Comparison of ENCODE assay signal across 23 mouse cellular contexts in genomic region chr7:144887672-144888071, GRCm38 (mm10). TPM values are rescaled to one million over a fixed set of nuclear protein-coding genes. Genes with fewer than 3 reads are reported as not detected.
DNase-seq lines count a peak whose midpoint lies in the region; ATAC-seq and TF ChIP-seq lines count a peak whose summit lies in the region.
"Had no signal": no experiment of that assay in that cellular context is flagged by ENCODE, and none has a peak within 500 bp of the region (broad histone marks: within the 10 kb centered on the region; RNA-seq: fewer than 3 reads in every experiment).

No protein-coding gene starts in this region.

- no peak overlapping the region for H3K27ac ChIP-seq in left cerebral cortex, adult 2 months
- no peak overlapping the region for H3K27ac ChIP-seq in MEL (ENCODE audit: control insufficient read depth, low read depth, low read length)
- no peak overlapping the region for H3K27ac ChIP-seq in midbrain, embryonic 13.5 days
- H3K27ac ChIP-seq: embryonic facial prominence, embryonic 10.5 days; forebrain, embryonic 15.5 days; heart, embryonic 13.5 days; midbrain, embryonic 15.5 days had no signal

- WGBS in midbrain, embryonic 13.5 days: 90% methylated on average over 2 of the region's 2 CpGs

- peak; percentile 22 for TF ChIP-seq CTCF in left cerebral cortex, adult 2 months (IDR thresholded peaks at IDR 0.05)
- TF ChIP-seq CTCF in E14TG2a.4 (conservative IDR thresholded peaks at IDR 0.05; ENCODE audit: low read length): peak; percentile 88
- peak; percentile 23 to 44 (median 32); a peak in 4 of 6 replicates for TF ChIP-seq CTCF in MEL (IDR thresholded peaks at IDR 0.05 in 2 of 3, conservative IDR thresholded peaks at IDR 0.05 in 1 of 3; ENCODE audit: control insufficient read depth in 1 of 3, insufficient read depth in 1 of 3, low read depth in 2 of 3, low read length in 3 of 3, poor library complexity in 1 of 3, severe bottlenecking in 1 of 3)

- H3K9ac ChIP-seq in MEL (ENCODE audit: control insufficient read depth, low read depth, low read length, poor library complexity, severe bottlenecking): no peak overlapping the region
- no peak overlapping the region for H3K9ac ChIP-seq in midbrain, embryonic 13.5 days (replicated peaks)
- H3K9ac ChIP-seq: forebrain, embryonic 15.5 days; heart, embryonic 13.5 days; midbrain, embryonic 15.5 days had no signal

- TF ChIP-seq RAD21 in MEL (IDR thresholded peaks at IDR 0.05; ENCODE audit: low read depth, low read length): peak; percentile 46

- H3K4me1 ChIP-seq in E14TG2a.4 (replicated peaks; ENCODE audit: low read depth, low read length) (peaks cover 45% of the 10 kb centered on the region), MEL (ENCODE audit: control insufficient read depth in 1 of 2, insufficient read depth in 2 of 2, low read length in 2 of 2) (no peaks in the 10 kb centered on the region)
- H3K4me1 ChIP-seq in midbrain, embryonic 13.5 days (replicated peaks): 0 out of 2 replicates have a peak, but pooled peaks cover 6% of the 10 kb centered on the region
- H3K4me1 ChIP-seq: midbrain, embryonic 15.5 days had no signal

- peak; percentile 68 for ATAC-seq in megakaryocyte progenitor cell, adult 5-6 weeks (replicated peaks; ENCODE audit: poor library complexity)
- ATAC-seq in midbrain, embryonic 13.5 days: no peak
- ATAC-seq: forebrain, embryonic 15.5 days; hindbrain, embryonic 16.5 days; midbrain, embryonic 15.5 days had no signal

- H3K36me3 ChIP-seq in E14TG2a.4 (ENCODE audit: insufficient read depth, low read length) (no peaks in the 10 kb centered on the region), MEL (ENCODE audit: control insufficient read depth in 1 of 2, insufficient read depth in 2 of 2, low read length in 2 of 2) (no peaks in the 10 kb centered on the region)
- no peaks in the 10 kb centered on the region for H3K36me3 ChIP-seq in midbrain, embryonic 13.5 days
- H3K36me3 ChIP-seq: embryonic facial prominence, embryonic 10.5 days; forebrain, embryonic 15.5 days; heart, embryonic 13.5 days; midbrain, embryonic 15.5 days had no signal

- DNase-seq in left cerebral cortex, adult 2 months (ENCODE audit: extremely low spot score in 1 of 2, low spot score in 2 of 2): no peak
- no peak for DNase-seq in left cerebral cortex, adult 9 months (ENCODE audit: low spot score in 2 of 2)
- DNase-seq in MEL (ENCODE audit: low read depth, low spot score): peak; percentile 35
- DNase-seq in heart, postnatal 25 days (ENCODE audit: low spot score): no peak
- DNase-seq: cerebellum, postnatal 25 days; heart, postnatal 4 days; kidney, adult 9 months; lung, adult 18-20 months; right cerebral cortex, adult 18-20 months had no signal

- no peak overlapping the region for H3K4me3 ChIP-seq in left cerebral cortex, adult 2 months
- H3K4me3 ChIP-seq in E14TG2a.4 (replicated peaks; ENCODE audit: low read length) (no peak overlapping the region), MEL (ENCODE audit: control insufficient read depth in 1 of 2, insufficient read depth in 1 of 2, low read depth in 2 of 2, low read length in 2 of 2) (no peak overlapping the region)
- H3K4me3 ChIP-seq in midbrain, embryonic 13.5 days (replicated peaks): no peak overlapping the region
- H3K4me3 ChIP-seq: embryonic facial prominence, embryonic 10.5 days; erythroblast, embryonic 14.5 days; forebrain, embryonic 15.5 days; heart, embryonic 13.5 days; midbrain, embryonic 15.5 days had no signal

- H3K79me2 ChIP-seq in MEL (ENCODE audit: control insufficient read depth, insufficient read depth, low read length, poor library complexity): no peaks in the 10 kb centered on the region

- H3K9me3 ChIP-seq in E14TG2a.4 (ENCODE audit: low read length) (no peaks in the 10 kb centered on the region), MEL (replicated peaks; ENCODE audit: insufficient read depth, low read length) (no peaks in the 10 kb centered on the region)
- no peaks in the 10 kb centered on the region for H3K9me3 ChIP-seq in midbrain, embryonic 13.5 days
- H3K9me3 ChIP-seq: embryonic facial prominence, embryonic 10.5 days; forebrain, embryonic 15.5 days; heart, embryonic 13.5 days; midbrain, embryonic 15.5 days had no signal

- H3K4me2 ChIP-seq in midbrain, embryonic 13.5 days (replicated peaks): no peak overlapping the region
- H3K4me2 ChIP-seq: forebrain, embryonic 15.5 days; heart, embryonic 13.5 days; midbrain, embryonic 15.5 days had no signal

- no peak for TF ChIP-seq EP300 in MEL (IDR thresholded peaks at IDR 0.05; ENCODE audit: low read depth in 1 of 2, low read length in 2 of 2)

- no peak for TF ChIP-seq POLR2A in MEL (IDR thresholded peaks at IDR 0.05; ENCODE audit: control insufficient read depth in 1 of 2, insufficient read depth in 1 of 2, low read depth in 1 of 2, low read length in 2 of 2, poor library complexity in 1 of 2)

- 0 out of 2 replicates have a peak, but pooled peaks cover 3% of the 10 kb centered on the region for H3K27me3 ChIP-seq in E14TG2a.4 (ENCODE audit: insufficient read depth, low read length)
- no peaks in the 10 kb centered on the region for H3K27me3 ChIP-seq in MEL (ENCODE audit: control insufficient read depth in 1 of 2, insufficient read depth in 2 of 2, low read length in 2 of 2)
- H3K27me3 ChIP-seq in midbrain, embryonic 13.5 days: peaks cover 19% of the 10 kb centered on the region
- H3K27me3 ChIP-seq: midbrain, embryonic 15.5 days had no signal

- intact Hi-C loops in left cerebral cortex, adult 2 months (cut with DNase I): no loop called here
- intact Hi-C loops in heart, postnatal 25 days (cut with DNase I): no loop called here

TF ChIP-seq in MEL, 35 proteins besides CTCF, POLR2A, EP300 and RAD21:
- TF ChIP-seq MEF2A (IDR thresholded peaks at IDR 0.05; ENCODE audit: extremely low read depth, insufficient replicate concordance, low read depth, low read length, poor library complexity, severe bottlenecking) (no peak), E2F4 (IDR thresholded peaks at IDR 0.05; ENCODE audit: borderline replicate concordance, low read depth, low read length) (no peak), MAFK (IDR thresholded peaks at IDR 0.05; ENCODE audit: borderline replicate concordance, low read depth, low read length) (no peak), ZNF384 (IDR thresholded peaks at IDR 0.05; ENCODE audit: low read depth, low read length) (no peak), BHLHE40 (IDR thresholded peaks at IDR 0.05; ENCODE audit: borderline replicate concordance, low read depth, low read length) (no peak), SMC3 (IDR thresholded peaks at IDR 0.05; ENCODE audit: low read depth, low read length) (peak; percentile 28), MYC (IDR thresholded peaks at IDR 0.05; ENCODE audit: low read depth, low read length) (no peak), ZC3H11A (IDR thresholded peaks at IDR 0.05; ENCODE audit: low read depth, low read length) (0 out of 2 replicates have a peak, but pooled peaks have one; percentile 16), ZKSCAN1 (IDR thresholded peaks at IDR 0.05; ENCODE audit: low read depth, low read length) (no peak)
TF ChIP-seq in MEL: peak in this region for 2.

RNA-seq across cellular contexts. Expression of gene Fgf15, which starts 8.7 kb away (rescaled TPM):
- not detected for total RNA-seq in left cerebral cortex, adult 2 months (2021)
- 11.7 and 19.1 TPM in 2 replicates for total RNA-seq in MEL (2012; rRNA removed)
- 10 to 100 TPM in 1 of 2 experiments, not detected in 1; 16.6 TPM for polyA plus RNA-seq in MEL (2012; ENCODE audit: insufficient read depth in 1 of 2, insufficient read length in 2 of 2, low read depth in 1 of 2, low replicate concordance in 2 of 2, missing spikeins in 1 of 2)
- not detected in 2 replicates for total RNA-seq in megakaryocyte progenitor cell, adult 5-6 weeks (2015)
- total RNA-seq in megakaryocyte progenitor cell, adult 5-6 weeks (2017): not detected in 2 replicates
- polyA plus RNA-seq in midbrain, embryonic 13.5 days (2015; fragmentation: Nextera tagmentation; extraction: Ambion mirVana): 61.2 and 66.9 TPM in 2 replicates
- not detected for total RNA-seq in heart, postnatal 25 days (2021)
- total RNA-seq: heart, postnatal 4 days; layer of hippocampus, adult 18-20 months had no signal
- polyA plus RNA-seq: erythroblast, embryonic 14.5 days; stomach, embryonic 16.5 days had no signal

RNA-seq across cellular contexts. Expression of gene LTO1, which starts 27.2 kb away (rescaled TPM):
- total RNA-seq in left cerebral cortex, adult 2 months (2021): 10 to 100 TPM; 26.4 to 27.8 TPM
- total RNA-seq in MEL (2012; rRNA removed): 10.5 and 18.1 TPM in 2 replicates
- 10 to 100 TPM in 1 of 2 experiments, not detected in 1; 18.4 TPM for polyA plus RNA-seq in MEL (2012; ENCODE audit: insufficient read depth in 1 of 2, insufficient read length in 2 of 2, low read depth in 1 of 2, low replicate concordance in 2 of 2, missing spikeins in 1 of 2)
- total RNA-seq in megakaryocyte progenitor cell, adult 5-6 weeks (2015): 10.2 and 10.3 TPM in 2 replicates
- total RNA-seq in megakaryocyte progenitor cell, adult 5-6 weeks (2017): 27.4 and 42.9 TPM in 2 replicates
- polyA plus RNA-seq in midbrain, embryonic 13.5 days (2015; fragmentation: Nextera tagmentation; extraction: Ambion mirVana): 36.4 and 37.8 TPM in 2 replicates
- total RNA-seq in heart, postnatal 25 days (2021): 10 to 100 TPM; 11.9 to 14.7 TPM

RNA-seq across cellular contexts. Expression of gene Fgf4, which starts 40.5 kb away (rescaled TPM):
- total RNA-seq in left cerebral cortex, adult 2 months (2021): not detected
- total RNA-seq in MEL (2012; rRNA removed): not detected in 2 replicates
- polyA plus RNA-seq in MEL (2012; ENCODE audit: insufficient read depth in 1 of 2, insufficient read length in 2 of 2, low read depth in 1 of 2, low replicate concordance in 2 of 2, missing spikeins in 1 of 2): not detected
- total RNA-seq in megakaryocyte progenitor cell, adult 5-6 weeks (2015): not detected in 2 replicates
- not detected in 2 replicates for total RNA-seq in megakaryocyte progenitor cell, adult 5-6 weeks (2017)
- not detected in 2 replicates for polyA plus RNA-seq in midbrain, embryonic 13.5 days (2015; fragmentation: Nextera tagmentation; extraction: Ambion mirVana)
- total RNA-seq in heart, postnatal 25 days (2021): not detected
- total RNA-seq: adrenal gland, adult 18-20 months; heart, postnatal 4 days; layer of hippocampus, adult 18-20 months had no signal
- polyA plus RNA-seq: erythroblast, embryonic 14.5 days; forebrain, embryonic 15.5 days; gonadal fat pad, adult 2 months; heart, embryonic 13.5 days; hindbrain, embryonic 16.5 days; midbrain, embryonic 15.5 days had no signal

RNA-seq across cellular contexts. Expression of gene Fgf3, which starts 49.8 kb away (rescaled TPM):
- 1 to 10 TPM in 1 of 2 experiments, under 1 TPM in 1; 0.48 to 1.3 TPM for total RNA-seq in left cerebral cortex, adult 2 months (2021)
- total RNA-seq in MEL (2012; rRNA removed): not detected in 2 replicates
- not detected for polyA plus RNA-seq in MEL (2012; ENCODE audit: insufficient read depth in 1 of 2, insufficient read length in 2 of 2, low read depth in 1 of 2, low replicate concordance in 2 of 2, missing spikeins in 1 of 2)
- total RNA-seq in megakaryocyte progenitor cell, adult 5-6 weeks (2015): 1.0 and 2.1 TPM in 2 replicates
- total RNA-seq in megakaryocyte progenitor cell, adult 5-6 weeks (2017): 0.37 and 1.4 TPM in 2 replicates
- polyA plus RNA-seq in midbrain, embryonic 13.5 days (2015; fragmentation: Nextera tagmentation; extraction: Ambion mirVana): 5.9 and 7.6 TPM in 2 replicates
- total RNA-seq in heart, postnatal 25 days (2021): not detected
- total RNA-seq: heart, postnatal 4 days; layer of hippocampus, adult 18-20 months had no signal
- polyA plus RNA-seq: gonadal fat pad, adult 2 months; limb, embryonic 11.5 days; stomach, embryonic 16.5 days had no signal

RNA-seq across cellular contexts. Expression of gene Ccnd1, which starts 52.1 kb away (rescaled TPM):
- 10 to 100 TPM; 57.0 to 57.7 TPM for total RNA-seq in left cerebral cortex, adult 2 months (2021)
- total RNA-seq in MEL (2012; rRNA removed): 0.08 and 0.13 TPM in 2 replicates
- polyA plus RNA-seq in MEL (2012; ENCODE audit: insufficient read depth in 1 of 2, insufficient read length in 2 of 2, low read depth in 1 of 2, low replicate concordance in 2 of 2, missing spikeins in 1 of 2): under 1 TPM in 1 of 2 experiments, not detected in 1; 0.38 TPM
- 8.6 and 10.3 TPM in 2 replicates for total RNA-seq in megakaryocyte progenitor cell, adult 5-6 weeks (2015)
- total RNA-seq in megakaryocyte progenitor cell, adult 5-6 weeks (2017): 9.5 and 12.5 TPM in 2 replicates
- polyA plus RNA-seq in midbrain, embryonic 13.5 days (2015; fragmentation: Nextera tagmentation; extraction: Ambion mirVana): 141 and 143 TPM in 2 replicates
- total RNA-seq in heart, postnatal 25 days (2021): 10 to 100 TPM; 41.2 to 42.1 TPM

Comparison
In these comparisons a context has a peak if more than half of its experiments do, and no peak if none do; other contexts are left out.
1. CTCF ChIP-seq: peak in every context shown above with its lines; median percentile 88 in E14TG2a.4; 32 in MEL; 22 in left cerebral cortex, adult 2 months.
2. RNA of gene Fgf15, which starts 8.7 kb away (total RNA-seq): 11.7 to 19.1 TPM in MEL; not detected in left cerebral cortex, adult 2 months, not detected in megakaryocyte progenitor cell, adult 5-6 weeks and not detected in heart, postnatal 25 days; every median in the first group is over 10 times any median in the second.